Mouse (Mus musculus) heart, adult 2 months (tissue): ENCODE data around the gene Igfbp3.

Experiments used
- CTCF ChIP-seq: fragments of 200-600 bp; IDR thresholded peaks from 2 replicates; pipeline ENCODE4 v1.8.1; 2022; ENCODE audit warnings: antibody characterized with exemption, mild to moderate bottlenecking, moderate library complexity
- EP300 ChIP-seq: fragments of 200-500 bp; IDR thresholded peaks from 2 replicates; pipeline ENCODE4 v1.6.1; 2011; ENCODE audit warnings: low read depth, low read length, control low read depth; ENCODE audit not compliant: insufficient read depth
- POLR2A ChIP-seq: fragments of 200-500 bp; IDR thresholded peaks from 2 replicates; pipeline ENCODE4 v1.6.1; 2011; ENCODE audit warnings: mild to moderate bottlenecking, low read depth, low read length, control low read depth; ENCODE audit not compliant: insufficient read depth

DNA sequence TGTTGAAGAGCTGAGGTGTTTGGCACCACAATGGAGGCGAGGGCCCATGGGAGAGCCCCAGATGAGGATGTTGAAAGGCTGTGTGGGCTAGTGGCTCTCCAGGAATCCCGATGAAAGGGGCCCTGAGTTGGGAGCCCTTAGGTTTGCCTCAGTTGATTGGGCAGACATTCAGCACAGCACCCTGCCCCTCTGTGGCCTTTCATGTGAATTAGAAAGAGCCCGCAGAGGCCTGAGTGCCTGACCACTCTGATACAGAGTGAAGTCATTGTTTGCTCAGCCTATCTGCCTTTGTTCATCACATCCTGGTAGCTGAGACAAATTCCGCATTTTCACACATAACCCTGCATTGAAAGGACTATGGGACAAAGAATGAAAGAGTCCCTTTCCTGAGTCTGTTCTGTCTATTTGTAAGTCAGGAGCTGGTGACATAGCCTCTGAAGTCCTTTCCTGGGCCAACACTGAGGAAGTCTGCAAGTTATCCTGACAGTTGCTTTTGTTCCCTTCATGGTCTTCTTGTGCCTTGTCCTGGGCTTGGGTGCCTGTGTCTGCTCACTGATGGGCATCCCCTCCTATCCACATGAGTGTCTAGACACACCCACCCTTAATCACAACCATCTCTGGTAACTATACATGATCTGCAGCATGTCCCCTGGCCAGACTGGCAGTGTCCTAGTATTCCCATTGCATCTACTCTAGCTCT is 25.5 kb upstream of the Igfbp3 start:
- TF ChIP-seq CTCF (no peak), POLR2A (no peak), EP300 (no peak)
